Mouse (Mus musculus): ENCODE data around the gene Sesn2. TPM values are rescaled to one million over a fixed set of nuclear protein-coding genes. Genes with fewer than 3 reads are reported as not detected.

Sesn2 gene
- polyA plus RNA-seq, 1 experiment from 2014 or later = 9.0 TPM

GRCm38 (mm10) chr4:132449778-132450177 lies 60.5 kb downstream of the Sesn2 start:
- H3K9me3 ChIP-seq = no peaks in the 10 kb centered on the region
- H3K27me3 ChIP-seq = no peaks in the 10 kb centered on the region
- ATAC-seq (ENCODE audit: insufficient number of reproducible peaks, insufficient read depth, low FRiP score, low TSS enrichment, low read depth) = no peak
- 78% methylated on average over 3 of the region's 3 CpGs for WGBS
- H3K27ac ChIP-seq = no peak overlapping the region
- no peak overlapping the region for H3K4me2 ChIP-seq
- no peak overlapping the region for H3K4me3 ChIP-seq
- no peak overlapping the region for H3K9ac ChIP-seq
- no peaks in the 10 kb centered on the region for H3K36me3 ChIP-seq
- no peaks in the 10 kb centered on the region for H3K4me1 ChIP-seq

GRCm38 (mm10) chr4:132446105-132446504 lies 64.2 kb downstream of the Sesn2 start:
- H3K27me3 ChIP-seq = no peaks in the 10 kb centered on the region
- no peak overlapping the region for H3K4me3 ChIP-seq
- H3K4me2 ChIP-seq = no peak overlapping the region
- no peak overlapping the region for H3K9ac ChIP-seq
- H3K27ac ChIP-seq = no peak overlapping the region
- WGBS = 75% methylated on average over 12 of the region's 12 CpGs
- no peaks in the 10 kb centered on the region for H3K4me1 ChIP-seq
- no peaks in the 10 kb centered on the region for H3K36me3 ChIP-seq
- ATAC-seq (ENCODE audit: insufficient number of reproducible peaks, insufficient read depth, low FRiP score, low TSS enrichment, low read depth) = no peak
- H3K9me3 ChIP-seq = 0 out of 2 replicates have a peak, but pooled peaks cover 7% of the 10 kb centered on the region

GRCm38 (mm10) chr4:132444516-132444915 lies 65.8 kb downstream of the Sesn2 start:
- WGBS = 77% methylated on average over 8 of the region's 8 CpGs
- no peak overlapping the region for H3K4me2 ChIP-seq
- no peak for ATAC-seq (ENCODE audit: insufficient number of reproducible peaks, insufficient read depth, low FRiP score, low TSS enrichment, low read depth)

More at GRCm38 (mm10) chr4:132444516-132444915, 65.8 kb downstream of the Sesn2 start:
- 0 out of 2 replicates have a peak, but pooled peaks cover 7% of the 10 kb centered on the region for H3K9me3 ChIP-seq
- no peak overlapping the region for H3K27ac ChIP-seq
- H3K27me3 ChIP-seq = no peaks in the 10 kb centered on the region
- no peak overlapping the region for H3K4me3 ChIP-seq
- no peaks in the 10 kb centered on the region for H3K4me1 ChIP-seq
- no peak overlapping the region for H3K9ac ChIP-seq
- H3K36me3 ChIP-seq = no peaks in the 10 kb centered on the region

Other genes with a start within 250 kb of the Sesn2 start
- gene Gmeb1, start 248.9 kb downstream of the Sesn2 start, polyA plus RNA-seq (2015; fragmentation: Nextera tagmentation; extraction: Ambion mirVana) = 42.6 and 46.2 TPM in 2 replicates
- 52.5 and 57.9 TPM in 2 replicates for gene Taf12, start 236.1 kb downstream of the Sesn2 start, polyA plus RNA-seq (2015; fragmentation: Nextera tagmentation; extraction: Ambion mirVana)
- gene Rab42, start 207.1 kb downstream of the Sesn2 start, polyA plus RNA-seq (2015; fragmentation: Nextera tagmentation; extraction: Ambion mirVana) = 2.1 and 2.6 TPM in 2 replicates
- gene Trnau1ap, start 181.0 kb downstream of the Sesn2 start, polyA plus RNA-seq (2015; fragmentation: Nextera tagmentation; extraction: Ambion mirVana) = 78.5 and 83.1 TPM in 2 replicates
- 74.1 and 81.9 TPM in 2 replicates for gene Rcc1, start 156.9 kb downstream of the Sesn2 start, polyA plus RNA-seq (2015; fragmentation: Nextera tagmentation; extraction: Ambion mirVana)
- gene Phactr4, start 88.0 kb downstream of the Sesn2 start, polyA plus RNA-seq (2015; fragmentation: Nextera tagmentation; extraction: Ambion mirVana) = 22.7 and 23.6 TPM in 2 replicates
- 28.7 and 36.4 TPM in 2 replicates for gene Med18, start 46.6 kb downstream of the Sesn2 start, polyA plus RNA-seq (2015; fragmentation: Nextera tagmentation; extraction: Ambion mirVana)
- 1,173 and 1,316 TPM in 2 replicates for gene Atpif1, start 23.2 kb upstream of the Sesn2 start, polyA plus RNA-seq (2015; fragmentation: Nextera tagmentation; extraction: Ambion mirVana)
- 173 and 177 TPM in 2 replicates for gene Dnajc8, start 25.0 kb upstream of the Sesn2 start, polyA plus RNA-seq (2015; fragmentation: Nextera tagmentation; extraction: Ambion mirVana)
- 0.56 and 0.74 TPM in 2 replicates for gene Ptafr, start 53.6 kb upstream of the Sesn2 start, polyA plus RNA-seq (2015; fragmentation: Nextera tagmentation; extraction: Ambion mirVana)
- 32.6 and 34.2 TPM in 2 replicates for gene Eya3, start 128.5 kb upstream of the Sesn2 start, polyA plus RNA-seq (2015; fragmentation: Nextera tagmentation; extraction: Ambion mirVana)
- 6.0 and 7.6 TPM in 2 replicates for gene Xkr8, start 222.0 kb upstream of the Sesn2 start, polyA plus RNA-seq (2015; fragmentation: Nextera tagmentation; extraction: Ambion mirVana)
- gene Smpdl3b, start 246.8 kb upstream of the Sesn2 start, polyA plus RNA-seq (2015; fragmentation: Nextera tagmentation; extraction: Ambion mirVana) = 4.8 and 6.3 TPM in 2 replicates